Mouse (Mus musculus) heart, embryonic 15.5 days (tissue): Measurements from ENCODE around the gene Xxylt1. TPM values are rescaled to one million over a fixed set of nuclear protein-coding genes. Genes with fewer than 3 reads are reported as not detected.

Source experiments
- ATAC-seq: fragments of 200-750 bp; cut with Nextera tagmentation; replicated peaks from 2 replicates; pipeline ENCODE4 v1.8.0; 2017; ENCODE audit warnings: low read depth, moderate TSS enrichment; ENCODE audit not compliant: insufficient number of reproducible peaks, insufficient read depth, low FRiP score
- H3K27ac ChIP-seq: fragments of 300-500 bp; sonication (generic); 2 replicates; pipeline ENCODE4 v1.5.1; 2015; ENCODE audit warnings: mild to moderate bottlenecking, inconsistent platforms
- H3K27me3 ChIP-seq: fragments of 300-500 bp; sonication (generic); 2 replicates; pipeline ENCODE4 v1.6.1; 2015; ENCODE audit warnings: inconsistent platforms
- H3K36me3 ChIP-seq: fragments of 300-500 bp; sonication (generic); 2 replicates; pipeline ENCODE4 v1.6.1; 2015; ENCODE audit warnings: mild to moderate bottlenecking, inconsistent platforms
- H3K4me1 ChIP-seq: fragments of 300-500 bp; sonication (generic); replicated peaks from 2 replicates; pipeline ENCODE4 v1.6.1; 2015; ENCODE audit warnings: inconsistent platforms
- H3K4me2 ChIP-seq: fragments of 300-500 bp; sonication (generic); 2 replicates; pipeline ENCODE4 v1.6.1; 2015; ENCODE audit warnings: inconsistent platforms, mild to moderate bottlenecking, moderate library complexity
- H3K4me3 ChIP-seq: fragments of 300-500 bp; sonication (generic); 2 replicates; pipeline ENCODE4 v1.5.1; 2015; ENCODE audit warnings: mild to moderate bottlenecking, inconsistent platforms
- H3K9ac ChIP-seq: fragments of 300-500 bp; sonication (generic); 2 replicates; pipeline ENCODE4 v1.6.1; 2015; ENCODE audit warnings: mild to moderate bottlenecking, inconsistent platforms
- H3K9me3 ChIP-seq: fragments of 300-500 bp; sonication (generic); replicated peaks from 2 replicates; pipeline ENCODE4 v1.6.1; 2016; ENCODE audit warnings: inconsistent platforms
- WGBS: fragments of 180-500 bp; shearing (Covaris S2); methylation state at CpG from one replicate; pipeline ENCODE4 v1.1.7; 2015; ENCODE audit warnings: mixed read lengths; 5-methylcytosine and 5-hydroxymethylcytosine counted together
- polyA plus RNA-seq: library from polyadenylated mRNA; unstranded; fragments of >200 nt; fragmentation: Nextera tagmentation; extraction: Ambion mirVana; gene quantifications from 2 replicates; pipeline ENCODE4 v1.2.1, GENCODE M21; 2015

The Xxylt1 gene
- polyA plus RNA-seq, 1 experiment from 2014 or later, result 6.8 TPM

GRCm38 (mm10) chr16:30990661-30991060 lies 90.6 kb downstream of the Xxylt1 start:
- Histone ChIP-seq H3K27ac (no peak overlapping the region), H3K9me3 (no peaks in the 10 kb centered on the region), H3K4me2 (no peak overlapping the region), H3K4me3 (no peak overlapping the region), H3K36me3 (no peaks in the 10 kb centered on the region), H3K9ac (no peak overlapping the region), H3K4me1 (peaks cover 12% of the 10 kb centered on the region; the same call in 1 of the 2 replicates), H3K27me3 (no peaks in the 10 kb centered on the region)
- no peak for ATAC-seq
- 60% methylated on average over 2 of the region's 2 CpGs for WGBS

- Histone ChIP-seq H3K9ac (no peak overlapping the region), H3K4me1 (peaks cover 6% of the 10 kb centered on the region; the same call in 1 of the 2 replicates), H3K27me3 (no peaks in the 10 kb centered on the region), H3K27ac (no peak overlapping the region), H3K4me3 (no peak overlapping the region), H3K9me3 (no peaks in the 10 kb centered on the region), H3K4me2 (no peak overlapping the region), H3K36me3 (no peaks in the 10 kb centered on the region)
- 78% methylated on average over 6 of the region's 6 CpGs for WGBS
- no peak for ATAC-seq
Measured at GRCm38 (mm10) chr16:30988225-30988624, 93.0 kb downstream of the Xxylt1 start.

- H3K27me3 ChIP-seq, result no peaks in the 10 kb centered on the region
- H3K4me3 ChIP-seq, result no peak overlapping the region
- no peaks in the 10 kb centered on the region for H3K9me3 ChIP-seq
- H3K4me1 ChIP-seq, result peaks cover 5% of the 10 kb centered on the region; the same call in 1 of the 2 replicates
- no peak for ATAC-seq
- no peaks in the 10 kb centered on the region for H3K36me3 ChIP-seq
- WGBS, result 80% methylated on average over 6 of the region's 6 CpGs
- no peak overlapping the region for H3K27ac ChIP-seq
- no peak overlapping the region for H3K4me2 ChIP-seq
- no peak overlapping the region for H3K9ac ChIP-seq
Measured at GRCm38 (mm10) chr16:30987684-30988083, 93.5 kb downstream of the Xxylt1 start.

GRCm38 (mm10) chr16:30984826-30985545 lies 96.2 kb downstream of the Xxylt1 start:
- H3K4me1 ChIP-seq, result peaks cover 8% of the 10 kb centered on the region; the same call in 1 of the 2 replicates
- H3K9ac ChIP-seq, result no peak overlapping the region
- no peaks in the 10 kb centered on the region for H3K36me3 ChIP-seq
- 66% methylated on average over 17 of the region's 17 CpGs for WGBS
- no peak overlapping the region for H3K4me3 ChIP-seq
- no peak for ATAC-seq
- no peaks in the 10 kb centered on the region for H3K9me3 ChIP-seq
- H3K27me3 ChIP-seq, result no peaks in the 10 kb centered on the region
- H3K27ac ChIP-seq, result peak overlapping the region; percentile 33
- H3K4me2 ChIP-seq, result no peak overlapping the region

- H3K9ac ChIP-seq, result no peak overlapping the region
- H3K4me3 ChIP-seq, result no peak overlapping the region
- 90% methylated on average over 5 of the region's 5 CpGs for WGBS
- H3K36me3 ChIP-seq, result no peaks in the 10 kb centered on the region
- H3K4me1 ChIP-seq, result peaks cover 8% of the 10 kb centered on the region; the same call in 1 of the 2 replicates
- H3K27ac ChIP-seq, result no peak overlapping the region
- H3K27me3 ChIP-seq, result no peaks in the 10 kb centered on the region
- ATAC-seq, result no peak
- H3K9me3 ChIP-seq, result no peaks in the 10 kb centered on the region
- no peak overlapping the region for H3K4me2 ChIP-seq
Measured at GRCm38 (mm10) chr16:30984101-30984500, 97.1 kb downstream of the Xxylt1 start.

- no peak for ATAC-seq
- no peak overlapping the region for H3K9ac ChIP-seq
- H3K27ac ChIP-seq, result no peak overlapping the region
- H3K4me3 ChIP-seq, result no peak overlapping the region
- no peaks in the 10 kb centered on the region for H3K36me3 ChIP-seq
- no peaks in the 10 kb centered on the region for H3K27me3 ChIP-seq
- no peak overlapping the region for H3K4me2 ChIP-seq
- no peaks in the 10 kb centered on the region for H3K9me3 ChIP-seq
- H3K4me1 ChIP-seq, result peaks cover 8% of the 10 kb centered on the region; the same call in 1 of the 2 replicates
- 79% methylated on average over 6 of the region's 6 CpGs for WGBS
Measured at GRCm38 (mm10) chr16:30983699-30984098, 97.5 kb downstream of the Xxylt1 start.

- Histone ChIP-seq H3K9me3 (no peaks in the 10 kb centered on the region), H3K4me1 (peaks cover 8% of the 10 kb centered on the region; the same call in 1 of the 2 replicates), H3K4me3 (no peak overlapping the region), H3K9ac (no peak overlapping the region), H3K4me2 (no peak overlapping the region), H3K36me3 (no peaks in the 10 kb centered on the region), H3K27ac (no peak overlapping the region), H3K27me3 (no peaks in the 10 kb centered on the region)
- 73% methylated on average over 4 of the region's 4 CpGs for WGBS
- no peak for ATAC-seq
Measured at GRCm38 (mm10) chr16:30983281-30983680, 98.0 kb downstream of the Xxylt1 start.

- WGBS, result 65% methylated on average over 10 of the region's 10 CpGs
- Histone ChIP-seq H3K36me3 (no peaks in the 10 kb centered on the region), H3K4me1 (peaks cover 19% of the 10 kb centered on the region), H3K4me3 (no peak overlapping the region), H3K27ac (no peak overlapping the region), H3K27me3 (no peaks in the 10 kb centered on the region), H3K9me3 (no peaks in the 10 kb centered on the region), H3K4me2 (no peak overlapping the region), H3K9ac (no peak overlapping the region)
- no peak for ATAC-seq
Measured at GRCm38 (mm10) chr16:30981345-30981744, 99.9 kb downstream of the Xxylt1 start.

- Histone ChIP-seq H3K27me3 (no peaks in the 10 kb centered on the region), H3K4me3 (no peak overlapping the region), H3K27ac (no peak overlapping the region), H3K9me3 (no peaks in the 10 kb centered on the region), H3K4me2 (no peak overlapping the region), H3K4me1 (peaks cover 19% of the 10 kb centered on the region), H3K9ac (no peak overlapping the region), H3K36me3 (no peaks in the 10 kb centered on the region)
- WGBS, result 88% methylated on average over 11 of the region's 11 CpGs
- no peak for ATAC-seq
Measured at GRCm38 (mm10) chr16:30979905-30980304, 101.3 kb downstream of the Xxylt1 start.

GRCm38 (mm10) chr16:30977728-30978127 lies 103.5 kb downstream of the Xxylt1 start:
- Histone ChIP-seq H3K9ac (no peak overlapping the region), H3K4me3 (no peak overlapping the region), H3K36me3 (no peaks in the 10 kb centered on the region), H3K4me2 (no peak overlapping the region), H3K9me3 (no peaks in the 10 kb centered on the region), H3K27me3 (no peaks in the 10 kb centered on the region), H3K4me1 (peaks cover 26% of the 10 kb centered on the region), H3K27ac (no peak overlapping the region)
- no peak for ATAC-seq
- WGBS, result 55% methylated on average over 6 of the region's 6 CpGs

GRCm38 (mm10) chr16:30977186-30977585 lies 104.0 kb downstream of the Xxylt1 start:
- ATAC-seq, result peak; percentile 86
- Histone ChIP-seq H3K4me1 (peaks cover 32% of the 10 kb centered on the region), H3K27me3 (no peaks in the 10 kb centered on the region), H3K9me3 (no peaks in the 10 kb centered on the region), H3K27ac (peak overlapping the region; percentile 40; the same call in 1 of the 2 replicates), H3K36me3 (no peaks in the 10 kb centered on the region), H3K4me2 (no peak overlapping the region), H3K4me3 (no peak overlapping the region), H3K9ac (no peak overlapping the region)
- WGBS, result 2% methylated on average over 3 of the region's 3 CpGs

- Histone ChIP-seq H3K4me2 (no peak overlapping the region), H3K9me3 (no peaks in the 10 kb centered on the region), H3K27ac (peak overlapping the region; percentile 15; the same call in 1 of the 2 replicates), H3K4me3 (no peak overlapping the region), H3K9ac (no peak overlapping the region), H3K4me1 (peaks cover 36% of the 10 kb centered on the region), H3K36me3 (no peaks in the 10 kb centered on the region), H3K27me3 (no peaks in the 10 kb centered on the region)
- no peak for ATAC-seq
- WGBS, result 81% methylated on average over 12 of the region's 12 CpGs
Measured at GRCm38 (mm10) chr16:30974549-30974948, 106.7 kb downstream of the Xxylt1 start.
